Mouse (Mus musculus) ovary, adult 10 weeks (tissue): ENCODE measurements around the gene Cers1. TPM values are rescaled to one million over a fixed set of nuclear protein-coding genes. Genes with fewer than 3 reads are reported as not detected.

ENCODE experiments used
- polyA plus RNA-seq: library from polyadenylated mRNA; stranded (reverse); fragments of 350-450 nt; fragmentation: Illumina TruSeq; extraction: RNeasy Lipid Tissue Mini Kit (QIAGEN cat#74804); gene quantifications from one replicate; pipeline ENCODE4 v1.2.3, GENCODE M21; 2014

The Cers1 gene
- polyA plus RNA-seq = not detected

DNA sequence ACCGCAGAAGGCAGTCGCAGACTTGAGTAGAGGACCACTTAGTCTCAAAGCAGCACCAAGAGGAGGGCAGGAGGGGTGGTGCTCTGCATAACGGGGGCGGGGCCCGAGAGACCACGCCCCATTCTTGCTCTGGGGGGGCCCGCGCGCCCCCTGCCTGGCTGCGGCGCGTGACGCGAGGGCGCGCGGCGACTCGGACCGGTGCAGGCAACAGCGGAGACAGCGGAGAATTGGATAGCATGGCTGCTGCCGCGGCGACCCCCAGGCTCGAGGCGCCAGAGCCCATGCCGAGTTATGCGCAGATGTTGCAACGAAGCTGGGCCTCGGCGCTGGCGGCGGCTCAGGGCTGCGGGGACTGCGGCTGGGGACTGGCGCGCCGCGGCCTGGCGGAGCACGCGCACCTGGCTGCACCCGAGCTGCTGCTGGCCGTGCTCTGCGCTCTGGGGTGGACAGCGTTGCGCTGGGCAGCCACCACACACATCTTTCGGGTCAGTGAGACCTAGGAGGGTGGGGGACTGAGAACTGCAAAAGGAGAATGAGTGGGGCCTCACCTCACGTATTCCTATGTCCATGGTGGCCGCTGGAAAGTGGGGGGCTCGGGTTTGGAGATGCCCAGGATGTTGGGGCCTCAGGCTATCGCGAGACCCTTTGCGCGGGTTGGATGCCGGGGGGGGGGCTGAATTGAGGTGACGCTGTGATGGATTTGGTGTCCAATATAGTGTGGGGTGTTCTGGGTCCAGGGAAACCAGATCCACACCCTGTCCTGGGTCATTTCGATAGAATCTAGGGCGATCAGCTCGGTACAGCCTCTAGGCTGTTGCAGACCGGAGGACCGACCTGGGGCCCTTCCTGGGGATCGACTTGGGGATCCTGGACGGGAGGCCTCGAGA lies at the start of gene Cers1:
Gene Cers1, plus strand, starts transcription at position 152 of the 887 bp plus-strand sequence.

DNA sequence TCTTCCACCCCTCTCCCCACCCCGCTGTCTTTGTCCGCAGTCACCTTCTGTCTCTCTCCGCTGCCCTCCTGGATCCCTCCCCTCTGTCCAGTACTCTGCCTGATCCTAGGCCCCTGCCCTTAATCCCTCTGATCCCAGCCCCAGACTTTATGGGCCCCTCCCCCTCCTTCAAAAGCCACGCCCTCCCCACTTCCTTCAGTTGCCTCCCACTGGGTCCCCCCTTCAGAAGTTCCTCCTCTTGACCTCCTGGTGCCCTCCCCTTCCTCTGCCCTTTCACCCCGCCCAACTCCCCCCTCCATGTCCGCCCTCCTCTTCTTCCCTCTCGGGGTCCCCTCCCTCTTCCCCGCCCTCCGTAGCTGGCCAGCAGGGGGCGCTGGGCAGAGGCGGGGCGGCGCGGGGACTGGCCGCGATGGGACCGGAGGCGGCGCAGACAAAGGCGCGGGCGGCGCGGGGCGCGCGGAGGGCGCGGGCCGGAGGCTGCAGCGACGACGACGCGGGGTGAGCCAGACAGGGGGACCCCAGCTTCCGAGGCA lies 32.9 kb upstream of the Cers1 start, which contains the start of gene Homer3:
Gene Homer3, plus strand, starts transcription at position 225 of the 533 bp plus-strand sequence.

DNA sequence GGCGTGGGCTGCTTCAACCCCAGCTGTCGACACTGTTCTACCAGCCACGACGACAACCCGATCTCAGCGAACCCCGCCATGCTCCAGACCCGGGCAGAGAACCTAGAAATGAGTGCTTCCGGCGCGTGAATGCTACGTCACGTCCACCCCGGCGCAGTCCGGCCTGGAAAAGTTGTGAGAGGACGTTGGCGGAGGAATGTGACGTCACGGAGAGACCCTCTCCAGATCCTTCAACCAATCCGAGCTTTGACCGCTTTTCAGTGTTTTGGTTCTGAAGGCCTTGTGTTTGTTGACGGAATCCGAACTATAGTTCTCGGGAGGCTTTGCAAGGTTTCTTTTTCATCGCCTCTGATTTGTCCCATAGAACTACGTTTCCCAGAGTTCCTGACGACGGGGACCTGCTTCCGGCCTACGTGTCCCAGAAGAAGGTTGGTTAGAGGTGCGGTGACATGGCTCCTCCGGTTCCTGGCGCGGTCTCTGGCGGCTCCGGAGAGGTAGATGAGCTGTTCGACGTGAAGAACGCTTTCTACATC lies 13.2 kb upstream of the Cers1 start, which contains the start of the genes Ddx49 and Cope:
Gene Ddx49, minus strand, starts transcription at position 132 of the 533 bp plus-strand sequence.
Gene Cope, plus strand, starts transcription at position 161 of the 533 bp plus-strand sequence.

GRCm38 (mm10) chr8:70329124-70329834 lies 13.7 kb downstream of the Cers1 start, which contains the start of gene Gdf1:
TSS of gene Gdf1 (plus strand) at chr8:70329817.

GRCm38 (mm10) chr8:70353194-70353817 lies 37.7 kb downstream of the Cers1 start, which contains the start of gene Upf1:
TSS of gene Upf1 (minus strand) at chr8:70353278.

GRCm38 (mm10) chr8:70373397-70374317 lies 58.1 kb downstream of the Cers1 start, which contains the start of gene Comp:
TSS of gene Comp (plus strand) at chr8:70373558.

Other genes with a start within 250 kb of the Cers1 start
- gene Tm6sf2, start 242.9 kb upstream of the Cers1 start, polyA plus RNA-seq = not detected
- gene Hapln4, start 232.3 kb upstream of the Cers1 start, polyA plus RNA-seq = not detected
- gene Ncan, start 194.9 kb upstream of the Cers1 start, polyA plus RNA-seq = not detected
- 1.3 TPM for gene Nr2c2ap, start 184.4 kb upstream of the Cers1 start, polyA plus RNA-seq
- 0.68 TPM for gene Rfxank, start 176.6 kb upstream of the Cers1 start, polyA plus RNA-seq
- gene Borcs8, start 176.3 kb upstream of the Cers1 start, polyA plus RNA-seq = 12.3 TPM
- gene Mef2b, start 176.1 kb upstream of the Cers1 start, polyA plus RNA-seq = not detected
- 5.1 TPM for gene Tmem161a, start 143.4 kb upstream of the Cers1 start, polyA plus RNA-seq
- 1.5 TPM for gene Slc25a42, start 103.5 kb upstream of the Cers1 start, polyA plus RNA-seq
- gene Sugp2, start 81.5 kb upstream of the Cers1 start, polyA plus RNA-seq = 2.8 TPM
- 0.48 TPM for gene Armc6, start 81.3 kb upstream of the Cers1 start, polyA plus RNA-seq
- 0.20 TPM for gene Homer3, start 32.9 kb upstream of the Cers1 start, polyA plus RNA-seq
- 4.8 TPM for gene Ddx49, start 13.3 kb upstream of the Cers1 start, polyA plus RNA-seq
- 0.86 TPM for gene Cope, start 13.3 kb upstream of the Cers1 start, polyA plus RNA-seq
- not detected for gene Gdf1, start 14.0 kb downstream of the Cers1 start, polyA plus RNA-seq
- 3.3 TPM for gene Upf1, start 37.5 kb downstream of the Cers1 start, polyA plus RNA-seq
- not detected for gene Comp, start 57.8 kb downstream of the Cers1 start, polyA plus RNA-seq
- gene Crtc1, start 123.8 kb downstream of the Cers1 start, polyA plus RNA-seq = 1.8 TPM
- gene Klhl26, start 161.2 kb downstream of the Cers1 start, polyA plus RNA-seq = 3.4 TPM
- gene Tmem59l, start 171.6 kb downstream of the Cers1 start, polyA plus RNA-seq = not detected
- not detected for gene Crlf1, start 177.4 kb downstream of the Cers1 start, polyA plus RNA-seq
- gene Rex1bd, start 191.0 kb downstream of the Cers1 start, polyA plus RNA-seq = 1.3 TPM
- 1.5 TPM for gene Uba52, start 195.0 kb downstream of the Cers1 start, polyA plus RNA-seq
- 1.2 TPM for gene Fkbp8, start 211.9 kb downstream of the Cers1 start, polyA plus RNA-seq
- gene Kxd1, start 212.2 kb downstream of the Cers1 start, polyA plus RNA-seq = 8.4 TPM
- 0.74 TPM for gene Ell, start 223.7 kb downstream of the Cers1 start, polyA plus RNA-seq